In genomic region chr13:9355331-9355730, GRCm38 (mm10) we compare ENCODE assay signal across 19 mouse cellular contexts.
A peak's percentile ranks its signal among the peaks of the same experiment; 100 is the strongest.
DNase-seq lines count a peak whose midpoint lies in the region; ATAC-seq lines count a peak whose summit lies in the region.
"Had no signal": no experiment of that assay in that cellular context is flagged by ENCODE, and none has a peak within 500 bp of the region (broad histone marks: within the 10 kb centered on the region; RNA-seq: fewer than 3 reads in every experiment).

No protein-coding gene starts in this region.

- H3K36me3 ChIP-seq in neural tube, embryonic 11.5 days (ENCODE audit: control insufficient read depth, insufficient read depth, low read length): no peaks in the 10 kb centered on the region
- H3K36me3 ChIP-seq in forebrain, embryonic 16.5 days (ENCODE audit: control insufficient read depth, insufficient read depth): no peaks in the 10 kb centered on the region
- no peaks in the 10 kb centered on the region for H3K36me3 ChIP-seq in midbrain, embryonic 14.5 days (ENCODE audit: control insufficient read depth, insufficient read depth, low read length)
- H3K36me3 ChIP-seq: embryonic facial prominence, embryonic 13.5 days; G1E; limb, embryonic 12.5 days had no signal

- no peaks in the 10 kb centered on the region for H3K9me3 ChIP-seq in neural tube, embryonic 11.5 days (ENCODE audit: control insufficient read depth, low read length)
- H3K9me3 ChIP-seq in forebrain, embryonic 16.5 days (ENCODE audit: control insufficient read depth, low read length): no peaks in the 10 kb centered on the region
- no peaks in the 10 kb centered on the region for H3K9me3 ChIP-seq in midbrain, embryonic 14.5 days (ENCODE audit: control insufficient read depth, low read length)
- H3K9me3 ChIP-seq: embryonic facial prominence, embryonic 13.5 days; G1E; limb, embryonic 12.5 days had no signal

- H3K27ac ChIP-seq in neural tube, embryonic 11.5 days (ENCODE audit: low read depth, low read length): no peak overlapping the region
- H3K27ac ChIP-seq in forebrain, embryonic 16.5 days (ENCODE audit: low read length): no peak overlapping the region; the same call in 1 of the 2 replicates
- peak overlapping the region; percentile 46; the same call in 1 of the 2 replicates for H3K27ac ChIP-seq in midbrain, embryonic 14.5 days (replicated peaks; ENCODE audit: low read depth, low read length)
- H3K27ac ChIP-seq: embryonic facial prominence, embryonic 13.5 days; limb, embryonic 12.5 days; macrophage had no signal

- no peaks in the 10 kb centered on the region for H3K27me3 ChIP-seq in neural tube, embryonic 11.5 days (ENCODE audit: control insufficient read depth, insufficient read depth, low read length)
- H3K27me3 ChIP-seq in forebrain, embryonic 16.5 days (replicated peaks; ENCODE audit: control insufficient read depth, insufficient read depth, low read length): no peaks in the 10 kb centered on the region
- H3K27me3 ChIP-seq in midbrain, embryonic 14.5 days (ENCODE audit: control insufficient read depth, insufficient read depth, low read length): no peaks in the 10 kb centered on the region
- H3K27me3 ChIP-seq: embryonic facial prominence, embryonic 13.5 days; limb, embryonic 12.5 days had no signal

- no peak overlapping the region for H3K4me2 ChIP-seq in neural tube, embryonic 11.5 days (ENCODE audit: low read depth)
- no peak overlapping the region for H3K4me2 ChIP-seq in forebrain, embryonic 16.5 days (ENCODE audit: low read length)
- no peak overlapping the region for H3K4me2 ChIP-seq in midbrain, embryonic 14.5 days (ENCODE audit: low read length)
- H3K4me2 ChIP-seq: embryonic facial prominence, embryonic 13.5 days; limb, embryonic 12.5 days had no signal

- peak; percentile 30 for DNase-seq in neural tube, embryonic 11.5 days (ENCODE audit: low spot score)
- no peak for DNase-seq in neural tube, embryonic 10.5 days (ENCODE audit: extremely low spot score, low spot score)
- peak; percentile 60 for DNase-seq in midbrain, embryonic 14.5 days
- DNase-seq in cerebellum, adult 11 months: no peak
- no peak for DNase-seq in thymus, adult 18-20 months
- no peak for DNase-seq in right cerebral cortex, postnatal 36 days (ENCODE audit: low spot score in 2 of 2)
- DNase-seq in layer of hippocampus, postnatal 25 days (ENCODE audit: extremely low spot score in 1 of 2, low spot score in 1 of 2): no peak
- DNase-seq: cerebellum, adult 8-10 months; kidney, postnatal 25 days; layer of hippocampus, postnatal 36 days; right cerebral cortex, postnatal 25 days; thymus, postnatal 14 days had no signal

- no peak overlapping the region for H3K4me3 ChIP-seq in neural tube, embryonic 11.5 days (ENCODE audit: low read depth, low read length)
- H3K4me3 ChIP-seq in forebrain, embryonic 16.5 days (replicated peaks; ENCODE audit: low read length): no peak overlapping the region
- no peak overlapping the region for H3K4me3 ChIP-seq in midbrain, embryonic 14.5 days (replicated peaks; ENCODE audit: low read depth, low read length)
- H3K4me3 ChIP-seq: embryonic facial prominence, embryonic 13.5 days; limb, embryonic 12.5 days; myocyte had no signal

- no peak overlapping the region for H3K9ac ChIP-seq in neural tube, embryonic 11.5 days (ENCODE audit: low read length)
- H3K9ac ChIP-seq in forebrain, embryonic 16.5 days (replicated peaks; ENCODE audit: low read depth, low read length): no peak overlapping the region
- H3K9ac ChIP-seq in midbrain, embryonic 14.5 days (replicated peaks; ENCODE audit: low read length): no peak overlapping the region
- H3K9ac ChIP-seq: embryonic facial prominence, embryonic 13.5 days; limb, embryonic 12.5 days had no signal

- WGBS in neural tube, embryonic 11.5 days: 46% methylated on average over 4 of the region's 4 CpGs
- WGBS in forebrain, embryonic 16.5 days: 16% methylated on average over 4 of the region's 4 CpGs
- WGBS in midbrain, embryonic 14.5 days: 20% methylated on average over 4 of the region's 4 CpGs

- peaks cover 5% of the 10 kb centered on the region for H3K4me1 ChIP-seq in neural tube, embryonic 11.5 days (ENCODE audit: control insufficient read depth, insufficient read depth, low read length)
- peaks cover 14% of the 10 kb centered on the region for H3K4me1 ChIP-seq in forebrain, embryonic 16.5 days (replicated peaks; ENCODE audit: control insufficient read depth, insufficient read depth, low read length)
- peaks cover 7% of the 10 kb centered on the region; the same call in 1 of the 2 replicates for H3K4me1 ChIP-seq in midbrain, embryonic 14.5 days (ENCODE audit: control insufficient read depth, insufficient read depth, low read length)
- H3K4me1 ChIP-seq: limb, embryonic 12.5 days had no signal

- ATAC-seq in neural tube, embryonic 11.5 days (ENCODE audit: insufficient read depth, low FRiP score, low TSS enrichment): peak; percentile 60; the same call in 1 of the 2 replicates
- peak; percentile 92 for ATAC-seq in forebrain, embryonic 16.5 days
- ATAC-seq in midbrain, embryonic 14.5 days (ENCODE audit: low FRiP score, low TSS enrichment): peak; percentile 71; the same call in 1 of the 2 replicates
- ATAC-seq: inflammation-experienced regulatory T-cells, adult 6 months had no signal

Comparison
In these comparisons a context has a peak if more than half of its experiments do, and no peak if none do; other contexts are left out.
1. DNase-seq: peak in neural tube, embryonic 11.5 days (single experiment) and midbrain, embryonic 14.5 days (single experiment); none in neural tube, embryonic 10.5 days (single experiment), cerebellum, adult 11 months (single experiment), thymus, adult 18-20 months (0 of 2), right cerebral cortex, postnatal 36 days (0 of 2) and layer of hippocampus, postnatal 25 days (0 of 2).
2. Peak in every context shown above with its lines, with median percentiles within 50 percentile points of each other: ATAC-seq.